Mouse (Mus musculus) CD4-positive naive resting alpha-beta T cell, adult 76 days (primary cell): ENCODE measurements around the gene Mettl13. TPM values are rescaled to one million over a fixed set of nuclear protein-coding genes. Genes with fewer than 3 reads are reported as not detected.

Experiments used
- total RNA-seq: library from RNA; stranded (reverse); gene quantifications from one replicate; pipeline ENCODE4 v1.2.4, GENCODE M21; 2023

The Mettl13 gene
- total RNA-seq = 11.9 TPM

GRCm38 (mm10) chr1:162548016-162548916, at the start of gene Mettl13:
Gene Mettl13 (minus strand): TSS chr1:162548551.

GRCm38 (mm10) chr1:162570260-162570748, 22.0 kb upstream of the Mettl13 start, which contains the start of gene Vamp4:
Gene Vamp4 (plus strand): TSS chr1:162570515.

Other genes with a start within 250 kb of the Mettl13 start
- gene Dnm3, start 70.5 kb downstream of the Mettl13 start, total RNA-seq = 1.2 TPM
- 93.3 TPM for gene Vamp4, start 22.0 kb upstream of the Mettl13 start, total RNA-seq
- not detected for gene Myoc, start 90.6 kb upstream of the Mettl13 start, total RNA-seq
- gene Myocos, start 109.7 kb upstream of the Mettl13 start, total RNA-seq = not detected
- gene Prrc2c, start 192.0 kb upstream of the Mettl13 start, total RNA-seq = 677 TPM